Mouse (Mus musculus): Measurements from ENCODE around the gene Ddb2. TPM values are rescaled to one million over a fixed set of nuclear protein-coding genes. Genes with fewer than 3 reads are reported as not detected.
"Not testable (repeated sequence)": the region's sequence is repeated elsewhere in the genome, so short reads cannot be mapped to it uniquely, and the experiment has no call there.

Gene Ddb2
- polyA plus RNA-seq, 1 experiment from 2014 or later = 8.3 TPM

- H3K9me3 ChIP-seq = no peaks in the 10 kb centered on the region
- no peak for DNase-seq (ENCODE audit: low spot score)
- H3K4me3 ChIP-seq = no peak overlapping the region
- WGBS = 82% methylated on average over 5 of the region's 5 CpGs
- peaks cover 4% of the 10 kb centered on the region; the same call in 1 of the 2 replicates for H3K36me3 ChIP-seq
- H3K27ac ChIP-seq = no peak overlapping the region
- H3K4me1 ChIP-seq (replicated peaks) = peaks cover 5% of the 10 kb centered on the region; the same call in 1 of the 2 replicates
- H3K27me3 ChIP-seq (ENCODE audit: insufficient read depth, poor library complexity, severe bottlenecking) = no peaks in the 10 kb centered on the region
Measured at GRCm38 (mm10) chr2:91244557-91245228, 7.9 kb upstream of the Ddb2 start.

- peaks cover 4% of the 10 kb centered on the region; the same call in 1 of the 2 replicates for H3K36me3 ChIP-seq
- DNase-seq (ENCODE audit: low spot score) = no peak
- 59% methylated on average over 3 of the region's 3 CpGs for WGBS
- peak overlapping the region; percentile 50; the same call in 1 of the 2 replicates for H3K27ac ChIP-seq
- H3K9me3 ChIP-seq = no peaks in the 10 kb centered on the region
- H3K4me3 ChIP-seq = no peak overlapping the region
- peaks cover 5% of the 10 kb centered on the region; the same call in 1 of the 2 replicates for H3K4me1 ChIP-seq (replicated peaks)
- no peaks in the 10 kb centered on the region for H3K27me3 ChIP-seq (ENCODE audit: insufficient read depth, poor library complexity, severe bottlenecking)
Measured at GRCm38 (mm10) chr2:91243416-91243815, 6.6 kb upstream of the Ddb2 start.

- no peak overlapping the region for H3K4me3 ChIP-seq
- no peaks in the 10 kb centered on the region for H3K9me3 ChIP-seq
- peaks cover 4% of the 10 kb centered on the region; the same call in 1 of the 2 replicates for H3K36me3 ChIP-seq
- no peak for DNase-seq (ENCODE audit: low spot score)
- peaks cover 8% of the 10 kb centered on the region; the same call in 1 of the 2 replicates for H3K4me1 ChIP-seq (replicated peaks)
- 81% methylated on average over 5 of the region's 5 CpGs for WGBS
- H3K27me3 ChIP-seq (ENCODE audit: insufficient read depth, poor library complexity, severe bottlenecking) = no peaks in the 10 kb centered on the region
- no peak overlapping the region for H3K27ac ChIP-seq
Measured at GRCm38 (mm10) chr2:91242547-91242946, 5.8 kb upstream of the Ddb2 start.

- 28% methylated on average over 4 of the region's 4 CpGs for WGBS
- Histone ChIP-seq H3K27ac (peak overlapping the region; percentile 88), H3K4me1 (replicated peaks) (peaks cover 11% of the 10 kb centered on the region), H3K36me3 (peaks cover 12% of the 10 kb centered on the region; the same call in 1 of the 2 replicates), H3K4me3 (peak overlapping the region; percentile 56)
- H3K27me3 ChIP-seq (ENCODE audit: insufficient read depth, poor library complexity, severe bottlenecking); H3K9me3 ChIP-seq; DNase-seq (ENCODE audit: low spot score): not testable (repeated sequence)
Measured at GRCm38 (mm10) chr2:91237511-91238080, 814 bp upstream of the Ddb2 start.

GRCm38 (mm10) chr2:91229735-91230134 lies 7.0 kb downstream of the Ddb2 start:
- no peaks in the 10 kb centered on the region for H3K9me3 ChIP-seq
- H3K36me3 ChIP-seq = 0 out of 2 replicates have a peak, but pooled peaks cover 8% of the 10 kb centered on the region
- H3K4me3 ChIP-seq = no peak overlapping the region
- H3K4me1 ChIP-seq (replicated peaks) = no peaks in the 10 kb centered on the region
- DNase-seq (ENCODE audit: low spot score) = no peak
- 79% methylated on average over 2 of the region's 2 CpGs for WGBS
- H3K27ac ChIP-seq = no peak overlapping the region
- H3K27me3 ChIP-seq (ENCODE audit: insufficient read depth, poor library complexity, severe bottlenecking) = no peaks in the 10 kb centered on the region

GRCm38 (mm10) chr2:91223614-91224013 lies 13.2 kb downstream of the Ddb2 start:
- no peaks in the 10 kb centered on the region for H3K27me3 ChIP-seq (ENCODE audit: insufficient read depth, poor library complexity, severe bottlenecking)
- no peaks in the 10 kb centered on the region for H3K4me1 ChIP-seq (replicated peaks)
- no peaks in the 10 kb centered on the region for H3K36me3 ChIP-seq
- no peak overlapping the region for H3K27ac ChIP-seq
- no peak overlapping the region for H3K4me3 ChIP-seq
- DNase-seq (ENCODE audit: low spot score) = no peak
- WGBS = 88% methylated on average over 2 of the region's 2 CpGs
- H3K9me3 ChIP-seq = no peaks in the 10 kb centered on the region

GRCm38 (mm10) chr2:91220501-91220900 lies 16.3 kb downstream of the Ddb2 start:
- H3K9me3 ChIP-seq = no peaks in the 10 kb centered on the region
- H3K4me3 ChIP-seq = no peak overlapping the region
- no peaks in the 10 kb centered on the region for H3K4me1 ChIP-seq (replicated peaks)
- no peaks in the 10 kb centered on the region for H3K27me3 ChIP-seq (ENCODE audit: insufficient read depth, poor library complexity, severe bottlenecking)
- H3K36me3 ChIP-seq = peaks cover 23% of the 10 kb centered on the region
- WGBS = 91% methylated on average over 3 of the region's 3 CpGs
- no peak for DNase-seq (ENCODE audit: low spot score)
- H3K27ac ChIP-seq = no peak overlapping the region

- H3K27ac ChIP-seq = no peak overlapping the region
- no peaks in the 10 kb centered on the region for H3K4me1 ChIP-seq (replicated peaks)
- 71% methylated on average over 4 of the region's 4 CpGs for WGBS
- no peaks in the 10 kb centered on the region for H3K9me3 ChIP-seq
- H3K36me3 ChIP-seq = peaks cover 57% of the 10 kb centered on the region
- DNase-seq (ENCODE audit: low spot score) = no peak
- H3K4me3 ChIP-seq = no peak overlapping the region
- H3K27me3 ChIP-seq (ENCODE audit: insufficient read depth, poor library complexity, severe bottlenecking) = no peaks in the 10 kb centered on the region
Measured at GRCm38 (mm10) chr2:91217032-91217431, 19.8 kb downstream of the Ddb2 start.

GRCm38 (mm10) chr2:91213311-91213710 lies 23.5 kb downstream of the Ddb2 start:
- no peak overlapping the region for H3K27ac ChIP-seq
- no peaks in the 10 kb centered on the region for H3K9me3 ChIP-seq
- no peaks in the 10 kb centered on the region for H3K27me3 ChIP-seq (ENCODE audit: insufficient read depth, poor library complexity, severe bottlenecking)
- H3K4me3 ChIP-seq = no peak overlapping the region
- H3K4me1 ChIP-seq (replicated peaks) = no peaks in the 10 kb centered on the region
- peaks cover 91% of the 10 kb centered on the region for H3K36me3 ChIP-seq
- no peak for DNase-seq (ENCODE audit: low spot score)

GRCm38 (mm10) chr2:91206254-91206775 lies 30.5 kb downstream of the Ddb2 start:
- Histone ChIP-seq H3K4me1 (replicated peaks) (peaks cover 25% of the 10 kb centered on the region), H3K9me3 (no peaks in the 10 kb centered on the region), H3K27me3 (ENCODE audit: insufficient read depth, poor library complexity, severe bottlenecking) (no peaks in the 10 kb centered on the region), H3K27ac (no peak overlapping the region), H3K4me3 (no peak overlapping the region), H3K36me3 (peaks cover 70% of the 10 kb centered on the region)
- 92% methylated on average over 9 of the region's 9 CpGs for WGBS
- DNase-seq (ENCODE audit: low spot score) = no peak

GRCm38 (mm10) chr2:91202972-91203656 lies 33.7 kb downstream of the Ddb2 start:
- Histone ChIP-seq H3K27me3 (ENCODE audit: insufficient read depth, poor library complexity, severe bottlenecking) (no peaks in the 10 kb centered on the region), H3K27ac (peak overlapping the region; percentile 92), H3K4me1 (replicated peaks) (peaks cover 25% of the 10 kb centered on the region), H3K4me3 (peak overlapping the region; percentile 81), H3K36me3 (peaks cover 40% of the 10 kb centered on the region), H3K9me3 (no peaks in the 10 kb centered on the region)
- DNase-seq (ENCODE audit: low spot score) = no peak
- WGBS = 12% methylated on average over 20 of the region's 20 CpGs

- peak within 1 kb of the TSS; percentile 92 for H3K27ac ChIP-seq
- 5% methylated on average over 28 of the region's 28 CpGs for WGBS
- peaks cover 33% of the 10 kb centered on the region for H3K36me3 ChIP-seq
- DNase-seq (ENCODE audit: low spot score) = peak; percentile 97
- H3K27me3 ChIP-seq (ENCODE audit: insufficient read depth, poor library complexity, severe bottlenecking) = no peaks in the 10 kb centered on the region
- H3K9me3 ChIP-seq = no peaks in the 10 kb centered on the region
- peaks cover 25% of the 10 kb centered on the region for H3K4me1 ChIP-seq (replicated peaks)
- H3K4me3 ChIP-seq = peak within 1 kb of the TSS; percentile 81
Measured at GRCm38 (mm10) chr2:91202222-91202971, 34.4 kb downstream of the Ddb2 start, which contains the start of the genes Nr1h3 and Acp2. Gene Nr1h3 (minus strand): TSS chr2:91202834. Gene Acp2 (plus strand): TSS chr2:91202885.
